Mouse (Mus musculus) cerebellum, postnatal 10 days (tissue): ENCODE results near the gene Txlnb.
A peak's percentile ranks its signal among the peaks of the same experiment; 100 is the strongest.

ENCODE experiments used
- DNase-seq, 2 experiments: peaks; one replicate each; pipeline ENCODE4 v3.0.0; 2021; ENCODE audit warnings: mixed read lengths in 2 of 2

The Txlnb gene

GRCm38 (mm10) chr10:17827391-17827790 is 31.4 kb downstream of the Txlnb start:
- peak; percentile 22 to 28 for DNase-seq

GRCm38 (mm10) chr10:17829205-17829604 is 33.2 kb downstream of the Txlnb start:
- DNase-seq, result no peak

- DNase-seq, result no peak
Observed at GRCm38 (mm10) chr10:17831041-17831440, 35.0 kb downstream of the Txlnb start.

- DNase-seq, result no peak
Observed at GRCm38 (mm10) chr10:17835031-17835430, 39.0 kb downstream of the Txlnb start.

GRCm38 (mm10) chr10:17836275-17836674 is 40.2 kb downstream of the Txlnb start:
- DNase-seq, result no peak

- no peak for DNase-seq
Observed at GRCm38 (mm10) chr10:17842030-17842429, 46.0 kb downstream of the Txlnb start.

- peak; percentile 33 to 61 for DNase-seq
Observed at GRCm38 (mm10) chr10:17844781-17845537, 48.9 kb downstream of the Txlnb start.

GRCm38 (mm10) chr10:17857647-17858261 is 61.7 kb downstream of the Txlnb start:
- no peak for DNase-seq

- no peak for DNase-seq
Observed at GRCm38 (mm10) chr10:17860701-17861480, 64.9 kb downstream of the Txlnb start.

GRCm38 (mm10) chr10:17869822-17870662 is 74.0 kb downstream of the Txlnb start:
- DNase-seq, result peak; percentile 77 to 82

GRCm38 (mm10) chr10:17878002-17878919 is 82.2 kb downstream of the Txlnb start:
- no peak for DNase-seq

- no peak for DNase-seq
Observed at GRCm38 (mm10) chr10:17880038-17880437, 84.0 kb downstream of the Txlnb start.

- no peak for DNase-seq
Observed at GRCm38 (mm10) chr10:17880724-17881123, 84.7 kb downstream of the Txlnb start.
